In the genomic region with DNA sequence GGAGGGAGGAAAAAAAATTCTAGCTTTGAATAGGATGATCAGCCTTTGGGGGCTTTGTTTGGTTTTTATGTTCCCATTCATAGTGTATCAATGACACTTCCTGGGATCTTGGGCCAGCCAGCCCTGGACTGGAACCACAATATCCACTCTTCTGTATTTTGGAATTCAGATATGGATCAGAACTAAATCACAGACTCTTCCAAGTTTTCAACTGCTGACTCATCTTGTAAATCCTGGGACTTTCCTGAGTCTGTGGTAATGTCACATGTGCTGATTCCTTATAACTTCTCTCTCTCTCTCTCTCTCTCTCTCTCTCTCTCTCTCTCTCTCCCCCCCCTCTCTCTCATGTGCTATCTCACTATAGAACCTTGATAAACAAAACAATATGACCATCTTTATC, we compare ENCODE assay signal across 32 mouse cellular contexts. TPM values are rescaled to one million over a fixed set of nuclear protein-coding genes. Genes with fewer than 3 reads are reported as not detected.
DNase-seq lines count a peak whose midpoint lies in the region; ATAC-seq and TF ChIP-seq lines count a peak whose summit lies in the region.
"Had no signal": no experiment of that assay in that cellular context is flagged by ENCODE, and none has a peak within 500 bp of the region (broad histone marks: within the 10 kb centered on the region; RNA-seq: fewer than 3 reads in every experiment).

No protein-coding gene starts in this region.

- H3K27me3 ChIP-seq in intestine, embryonic 14.5 days (replicated peaks; ENCODE audit: control insufficient read depth, insufficient read depth, low read length) = no peaks in the 10 kb centered on the region
- no peaks in the 10 kb centered on the region for H3K27me3 ChIP-seq in intestine, postnatal 0 days (replicated peaks; ENCODE audit: control insufficient read depth, insufficient read depth, low read length)
- no peaks in the 10 kb centered on the region for H3K27me3 ChIP-seq in C2C12 (ENCODE audit: control insufficient read depth, insufficient read depth, insufficient read length)
- no peaks in the 10 kb centered on the region for H3K27me3 ChIP-seq in myocyte (ENCODE audit: control insufficient read depth, insufficient read depth, insufficient read length)
- H3K27me3 ChIP-seq: embryonic facial prominence, embryonic 13.5 days; heart, embryonic 13.5 days; Patski had no signal

- no peak for ATAC-seq in intestine, embryonic 14.5 days (replicated peaks; ENCODE audit: low FRiP score, low TSS enrichment, low read depth)
- no peak for ATAC-seq in intestine, postnatal 0 days
- ATAC-seq: CD4-positive, CD25-positive, alpha-beta regulatory T cell, adult 4 months; forebrain, embryonic 14.5 days; forebrain, postnatal 0 days; hindbrain, postnatal 0 days; inflammation-experienced regulatory T-cells, adult 6 months; Patski had no signal

- TF ChIP-seq POLR2A in myocyte (IDR thresholded peaks at IDR 0.05; ENCODE audit: insufficient read length, low read depth) = no peak

- H3K4me2 ChIP-seq in intestine, embryonic 14.5 days (ENCODE audit: low read length) = no peak overlapping the region
- H3K4me2 ChIP-seq in intestine, postnatal 0 days (replicated peaks; ENCODE audit: low read depth) = no peak overlapping the region
- H3K4me2 ChIP-seq in myocyte (ENCODE audit: low read depth) = peak overlapping the region; percentile 73
- H3K4me2 ChIP-seq: embryonic facial prominence, embryonic 13.5 days; heart, embryonic 13.5 days; hindbrain, embryonic 14.5 days had no signal

- H3K36me3 ChIP-seq in intestine, embryonic 14.5 days (ENCODE audit: control insufficient read depth, insufficient read depth, low read length) = no peaks in the 10 kb centered on the region
- H3K36me3 ChIP-seq in intestine, postnatal 0 days (ENCODE audit: control insufficient read depth, insufficient read depth) = no peaks in the 10 kb centered on the region
- peaks cover 8% of the 10 kb centered on the region for H3K36me3 ChIP-seq in C2C12 (ENCODE audit: control insufficient read depth, insufficient read depth)
- H3K36me3 ChIP-seq in myocyte (ENCODE audit: control insufficient read depth, insufficient read depth) = no peaks in the 10 kb centered on the region
- H3K36me3 ChIP-seq: embryonic facial prominence, embryonic 10.5 days; embryonic facial prominence, embryonic 13.5 days; heart, embryonic 13.5 days had no signal

- H3K9me3 ChIP-seq in intestine, embryonic 14.5 days (ENCODE audit: control insufficient read depth, low read length) = 0 out of 2 replicates have a peak, but pooled peaks cover 6% of the 10 kb centered on the region
- no peaks in the 10 kb centered on the region for H3K9me3 ChIP-seq in intestine, postnatal 0 days (ENCODE audit: control insufficient read depth)

- H3K79me3 ChIP-seq in C2C12 (ENCODE audit: low read depth) = peaks cover 5% of the 10 kb centered on the region

- H3ac ChIP-seq in C2C12 (ENCODE audit: control insufficient read depth, insufficient read length, low read depth) = no peak overlapping the region
- H3ac ChIP-seq in myocyte (ENCODE audit: control insufficient read depth, insufficient read length) = no peak overlapping the region

- no peak overlapping the region for H3K9ac ChIP-seq in intestine, embryonic 14.5 days (ENCODE audit: low read length)
- H3K9ac ChIP-seq in intestine, postnatal 0 days (ENCODE audit: low read depth, low read length) = no peak overlapping the region
- H3K9ac ChIP-seq: embryonic facial prominence, embryonic 13.5 days; forebrain, postnatal 0 days; heart, embryonic 13.5 days; hindbrain, embryonic 14.5 days had no signal

- intact Hi-C loops in gastrocnemius, postnatal 36 days (cut with DNase I) = no loop called here

- peaks cover 16% of the 10 kb centered on the region for H3K79me2 ChIP-seq in C2C12 (ENCODE audit: control insufficient read depth, insufficient read depth)
- no peaks in the 10 kb centered on the region for H3K79me2 ChIP-seq in myocyte (ENCODE audit: control insufficient read depth, insufficient read depth)

- H3K27ac ChIP-seq in intestine, embryonic 14.5 days (ENCODE audit: low read depth) = no peak overlapping the region
- no peak overlapping the region for H3K27ac ChIP-seq in intestine, postnatal 0 days (ENCODE audit: low read depth, low read length)
- H3K27ac ChIP-seq: embryonic facial prominence, embryonic 10.5 days; embryonic facial prominence, embryonic 13.5 days; heart, embryonic 13.5 days; hindbrain, embryonic 14.5 days; hindbrain, postnatal 0 days had no signal

- TF ChIP-seq CTCF in intestine, postnatal 0 days (IDR thresholded peaks at IDR 0.05; ENCODE audit: low read depth) = no peak
- TF ChIP-seq CTCF in C2C12 (IDR thresholded peaks at IDR 0.05; ENCODE audit: control insufficient read depth, insufficient read depth, insufficient read length) = no peak

- H3K4me3 ChIP-seq in intestine, embryonic 14.5 days (ENCODE audit: low read depth, low read length) = no peak overlapping the region
- H3K4me3 ChIP-seq in intestine, postnatal 0 days (ENCODE audit: low read depth, low read length) = no peak overlapping the region
- H3K4me3 ChIP-seq in C2C12 (ENCODE audit: insufficient read depth, poor library complexity, severe bottlenecking) (no peak overlapping the region), myocyte (no peak overlapping the region)
- H3K4me3 ChIP-seq: embryonic facial prominence, embryonic 10.5 days; embryonic facial prominence, embryonic 13.5 days; heart, embryonic 13.5 days had no signal

- peak; percentile 42 for DNase-seq in intestine, embryonic 14.5 days (ENCODE audit: low spot score)
- DNase-seq in adipocyte (ENCODE audit: low spot score) = peak; percentile 47
- no peak for DNase-seq in adrenal gland, adult 8-10 months
- DNase-seq in left cerebral cortex, adult 9 months (ENCODE audit: low spot score in 2 of 2) = no peak
- no peak for DNase-seq in gastrocnemius, postnatal 36 days
- DNase-seq: adrenal gland, adult 2 months; adrenal gland, postnatal 25 days; B cell, adult 2 months; cerebellum, adult 11-12 months; cerebellum, adult 8-10 months; cerebellum, postnatal 10 days; cerebellum, postnatal 36 days; embryo, embryonic 11 days; forebrain, postnatal 0 days; gastrocnemius, postnatal 10 days; heart, adult 18-20 months; heart, postnatal 14 days; heart, postnatal 4 days; kidney, adult 11 months had no signal

- H3K4me1 ChIP-seq in intestine, embryonic 14.5 days (replicated peaks; ENCODE audit: control insufficient read depth, insufficient read depth, low read length) = peaks cover 3% of the 10 kb centered on the region; the same call in 1 of the 2 replicates
- no peaks in the 10 kb centered on the region for H3K4me1 ChIP-seq in intestine, postnatal 0 days (replicated peaks; ENCODE audit: control insufficient read depth, insufficient read depth, low read length)

TF ChIP-seq in C2C12, 6 proteins besides CTCF, POLR2A, EP300 and RAD21:
- TF ChIP-seq MYOD1 (IDR thresholded peaks at IDR 0.05; ENCODE audit: control insufficient read depth, insufficient read length, low read depth) = no peak
- peak; percentile 70 for TF ChIP-seq FOSL1 (IDR thresholded peaks at IDR 0.05; ENCODE audit: insufficient read depth, low read length, poor library complexity, severe bottlenecking)
- TF ChIP-seq USF1 (IDR thresholded peaks at IDR 0.05; ENCODE audit: low read depth) = peak; percentile 92
- TF ChIP-seq MYOG (IDR thresholded peaks at IDR 0.05; ENCODE audit: control insufficient read depth, extremely low read depth, insufficient read length) = no peak
- peak; percentile 12 for TF ChIP-seq MAX (IDR thresholded peaks at IDR 0.05)
- TF ChIP-seq CEBPB (IDR thresholded peaks at IDR 0.05; ENCODE audit: low read depth) = no peak

TF ChIP-seq in myocyte, 11 proteins besides CTCF, POLR2A, EP300 and RAD21:
- TF ChIP-seq E2F4 (IDR thresholded peaks at IDR 0.05; ENCODE audit: insufficient read depth) = no peak
- TF ChIP-seq MAX (IDR thresholded peaks at IDR 0.05; ENCODE audit: low read depth) = no peak
- peak; percentile 81 for TF ChIP-seq USF1 (IDR thresholded peaks at IDR 0.05; ENCODE audit: low read depth)

RNA-seq across cellular contexts. Expression of gene Jun, which starts 48.7 kb away (rescaled TPM):
- polyA plus RNA-seq in intestine, embryonic 14.5 days (2014; fragmentation: Nextera tagmentation; extraction: Ambion mirVana) = 56.0 and 61.7 TPM in 2 replicates
- polyA plus RNA-seq in intestine, postnatal 0 days (2015; fragmentation: Nextera tagmentation; extraction: Ambion mirVana) = 58.3 and 63.2 TPM in 2 replicates
- polyA plus RNA-seq in C2C12 (2012; fragmentation: generic; extraction: Trizol) = 71.4 TPM
- polyA plus RNA-seq in myocyte (2012; fragmentation: generic; extraction: Trizol) = 51.3 TPM
- total RNA-seq in adrenal gland, adult 8-10 months (2022) = 100 to 1,000 TPM; 127 to 531 (median 331) TPM
- 10 to 100 TPM; 66.8 to 95.2 TPM for total RNA-seq in gastrocnemius, postnatal 36 days (2021)
- total RNA-seq: MEL had no signal

Comparison
In these comparisons a context has a peak if more than half of its experiments do, and no peak if none do; other contexts are left out.
1. DNase-seq: peak in intestine, embryonic 14.5 days (single experiment) and adipocyte (single experiment); none in adrenal gland, adult 8-10 months (single experiment), left cerebral cortex, adult 9 months (0 of 2) and gastrocnemius, postnatal 36 days (0 of 2).